Mouse (Mus musculus): ENCODE data around the gene Mob3a. TPM values are rescaled to one million over a fixed set of nuclear protein-coding genes. Genes with fewer than 3 reads are reported as not detected.

Gene Mob3a
- polyA plus RNA-seq, 1 experiment = 19.5 TPM

GRCm38 (mm10) chr10:80700038-80700504, 1.7 kb downstream of the Mob3a start:
- DNase-seq = no peak
- 85% methylated on average over 7 of the region's 7 CpGs for WGBS
- peaks cover 25% of the 10 kb centered on the region for H3K4me1 ChIP-seq (ENCODE audit: control insufficient read depth, insufficient read depth, low read length)
- TF ChIP-seq CTCF (conservative IDR thresholded peaks at IDR 0.05; ENCODE audit: insufficient read depth, insufficient read length, low read depth, low read length) (no peak), POLR2A (IDR thresholded peaks at IDR 0.05; ENCODE audit: low read depth, low read length) (no peak)
- H3K27ac ChIP-seq (ENCODE audit: insufficient read depth, low read depth, low read length) = no peak overlapping the region
- no peak overlapping the region for H3K4me3 ChIP-seq (ENCODE audit: insufficient read depth, low read depth, low read length)
- H3K36me3 ChIP-seq (ENCODE audit: control insufficient read depth, insufficient read depth, low read length) = no peaks in the 10 kb centered on the region
- no peaks in the 10 kb centered on the region for H3K27me3 ChIP-seq (replicated peaks; ENCODE audit: control insufficient read depth, insufficient read depth, low read length)

GRCm38 (mm10) chr10:80698605-80699004, 3.2 kb downstream of the Mob3a start:
- Histone ChIP-seq H3K4me1 (ENCODE audit: control insufficient read depth, insufficient read depth, low read length) (peaks cover 35% of the 10 kb centered on the region), H3K36me3 (ENCODE audit: control insufficient read depth, insufficient read depth, low read length) (no peaks in the 10 kb centered on the region), H3K4me3 (ENCODE audit: insufficient read depth, low read depth, low read length) (no peak overlapping the region), H3K27ac (ENCODE audit: insufficient read depth, low read depth, low read length) (no peak overlapping the region), H3K27me3 (replicated peaks; ENCODE audit: control insufficient read depth, insufficient read depth, low read length) (no peaks in the 10 kb centered on the region)
- no peak for DNase-seq
- TF ChIP-seq CTCF (conservative IDR thresholded peaks at IDR 0.05; ENCODE audit: insufficient read depth, insufficient read length, low read depth, low read length) (no peak), POLR2A (IDR thresholded peaks at IDR 0.05; ENCODE audit: low read depth, low read length) (no peak)
- 88% methylated on average over 9 of the region's 9 CpGs for WGBS

GRCm38 (mm10) chr10:80697812-80698211, 4.0 kb downstream of the Mob3a start:
- H3K27ac ChIP-seq (ENCODE audit: insufficient read depth, low read depth, low read length) = no peak overlapping the region
- peaks cover 38% of the 10 kb centered on the region for H3K4me1 ChIP-seq (ENCODE audit: control insufficient read depth, insufficient read depth, low read length)
- H3K27me3 ChIP-seq (replicated peaks; ENCODE audit: control insufficient read depth, insufficient read depth, low read length) = no peaks in the 10 kb centered on the region
- 92% methylated on average over 9 of the region's 9 CpGs for WGBS
- H3K36me3 ChIP-seq (ENCODE audit: control insufficient read depth, insufficient read depth, low read length) = no peaks in the 10 kb centered on the region
- no peak overlapping the region for H3K4me3 ChIP-seq (ENCODE audit: insufficient read depth, low read depth, low read length)
- no peak for DNase-seq
- TF ChIP-seq CTCF (conservative IDR thresholded peaks at IDR 0.05; ENCODE audit: insufficient read depth, insufficient read length, low read depth, low read length) (no peak), POLR2A (IDR thresholded peaks at IDR 0.05; ENCODE audit: low read depth, low read length) (no peak)

- no peak for DNase-seq
- no peaks in the 10 kb centered on the region for H3K27me3 ChIP-seq (replicated peaks; ENCODE audit: control insufficient read depth, insufficient read depth, low read length)
- H3K36me3 ChIP-seq (ENCODE audit: control insufficient read depth, insufficient read depth, low read length) = no peaks in the 10 kb centered on the region
- no peak overlapping the region for H3K4me3 ChIP-seq (ENCODE audit: insufficient read depth, low read depth, low read length)
- peaks cover 41% of the 10 kb centered on the region for H3K4me1 ChIP-seq (ENCODE audit: control insufficient read depth, insufficient read depth, low read length)
- no peak overlapping the region for H3K27ac ChIP-seq (ENCODE audit: insufficient read depth, low read depth, low read length)
- 85% methylated on average over 8 of the region's 8 CpGs for WGBS
- TF ChIP-seq CTCF (conservative IDR thresholded peaks at IDR 0.05; ENCODE audit: insufficient read depth, insufficient read length, low read depth, low read length) (no peak), POLR2A (IDR thresholded peaks at IDR 0.05; ENCODE audit: low read depth, low read length) (no peak)
These were observed 4.4 kb downstream of the Mob3a start for GRCm38 (mm10) chr10:80697393-80697787.

- Histone ChIP-seq H3K4me1 (ENCODE audit: control insufficient read depth, insufficient read depth, low read length) (peaks cover 41% of the 10 kb centered on the region), H3K4me3 (ENCODE audit: insufficient read depth, low read depth, low read length) (no peak overlapping the region), H3K27ac (ENCODE audit: insufficient read depth, low read depth, low read length) (peak overlapping the region; percentile 62), H3K36me3 (ENCODE audit: control insufficient read depth, insufficient read depth, low read length) (no peaks in the 10 kb centered on the region), H3K27me3 (replicated peaks; ENCODE audit: control insufficient read depth, insufficient read depth, low read length) (no peaks in the 10 kb centered on the region)
- WGBS = 37% methylated on average over 12 of the region's 12 CpGs
- no peak for DNase-seq
- TF ChIP-seq POLR2A (IDR thresholded peaks at IDR 0.05; ENCODE audit: low read depth, low read length) (no peak), CTCF (conservative IDR thresholded peaks at IDR 0.05; ENCODE audit: insufficient read depth, insufficient read length, low read depth, low read length) (no peak)
These were observed 5.0 kb downstream of the Mob3a start for GRCm38 (mm10) chr10:80696502-80697392.

- TF ChIP-seq CTCF (conservative IDR thresholded peaks at IDR 0.05; ENCODE audit: insufficient read depth, insufficient read length, low read depth, low read length) = no peak
- no peak for TF ChIP-seq POLR2A (IDR thresholded peaks at IDR 0.05; ENCODE audit: low read depth, low read length)
- peak overlapping the region; percentile 62 for H3K27ac ChIP-seq (ENCODE audit: insufficient read depth, low read depth, low read length)
- WGBS = 46% methylated on average over 10 of the region's 10 CpGs
- H3K4me1 ChIP-seq (ENCODE audit: control insufficient read depth, insufficient read depth, low read length) = peaks cover 38% of the 10 kb centered on the region
- no peak overlapping the region for H3K4me3 ChIP-seq (ENCODE audit: insufficient read depth, low read depth, low read length)
- no peak for DNase-seq
- H3K36me3 ChIP-seq (ENCODE audit: control insufficient read depth, insufficient read depth, low read length) = no peaks in the 10 kb centered on the region
- no peaks in the 10 kb centered on the region for H3K27me3 ChIP-seq (replicated peaks; ENCODE audit: control insufficient read depth, insufficient read depth, low read length)
These were observed 5.8 kb downstream of the Mob3a start for GRCm38 (mm10) chr10:80695801-80696501.

GRCm38 (mm10) chr10:80695186-80695585, 6.6 kb downstream of the Mob3a start:
- TF ChIP-seq POLR2A (IDR thresholded peaks at IDR 0.05; ENCODE audit: low read depth, low read length) (no peak), CTCF (conservative IDR thresholded peaks at IDR 0.05; ENCODE audit: insufficient read depth, insufficient read length, low read depth, low read length) (no peak)
- H3K27me3 ChIP-seq (replicated peaks; ENCODE audit: control insufficient read depth, insufficient read depth, low read length) = no peaks in the 10 kb centered on the region
- H3K4me3 ChIP-seq (ENCODE audit: insufficient read depth, low read depth, low read length) = no peak overlapping the region
- 48% methylated on average over 2 of the region's 2 CpGs for WGBS
- H3K27ac ChIP-seq (ENCODE audit: insufficient read depth, low read depth, low read length) = peak overlapping the region; percentile 72
- DNase-seq = peak; percentile 78
- peaks cover 35% of the 10 kb centered on the region for H3K4me1 ChIP-seq (ENCODE audit: control insufficient read depth, insufficient read depth, low read length)
- H3K36me3 ChIP-seq (ENCODE audit: control insufficient read depth, insufficient read depth, low read length) = no peaks in the 10 kb centered on the region
